Mouse (Mus musculus) ovary, postnatal 36 days (tissue): ENCODE data around the gene Als2.

ENCODE experiments used
- DNase-seq: peaks from one replicate; pipeline ENCODE4 v3.0.0; 2022; ENCODE audit warnings: low spot score, mixed read lengths

Gene Als2

DNA sequence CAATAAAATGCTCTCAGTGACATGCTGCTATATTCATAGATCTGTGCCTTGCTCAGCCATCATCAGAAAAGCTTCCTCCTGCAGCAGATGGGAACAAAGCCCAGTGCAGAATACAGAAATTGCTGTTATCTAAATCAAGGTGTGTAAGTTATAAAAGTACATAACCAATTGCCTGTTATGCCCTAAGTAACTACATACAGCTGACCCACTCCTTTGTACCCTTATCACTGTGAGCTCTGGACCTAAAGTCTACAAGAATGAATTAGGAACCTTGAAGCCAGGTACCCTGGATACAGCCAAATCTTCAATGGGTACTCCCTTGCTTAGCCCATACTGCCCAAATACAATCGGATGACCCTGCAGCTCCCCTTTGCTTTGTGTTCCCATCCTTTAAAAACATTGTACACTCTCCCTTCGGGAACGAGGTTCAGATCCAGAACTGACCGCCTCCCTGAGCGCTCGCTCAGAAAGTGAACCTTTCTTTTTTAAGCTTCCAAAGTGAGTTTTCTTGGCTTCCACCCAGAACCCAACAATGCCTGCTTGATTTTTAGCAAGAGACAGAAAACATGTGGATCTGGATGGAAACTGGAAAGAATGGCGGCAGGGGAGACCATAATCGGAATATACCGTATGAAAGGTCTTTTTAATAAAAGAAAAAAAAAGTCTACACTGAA lies 70.7 kb downstream of the Als2 start:
- no peak for DNase-seq

DNA sequence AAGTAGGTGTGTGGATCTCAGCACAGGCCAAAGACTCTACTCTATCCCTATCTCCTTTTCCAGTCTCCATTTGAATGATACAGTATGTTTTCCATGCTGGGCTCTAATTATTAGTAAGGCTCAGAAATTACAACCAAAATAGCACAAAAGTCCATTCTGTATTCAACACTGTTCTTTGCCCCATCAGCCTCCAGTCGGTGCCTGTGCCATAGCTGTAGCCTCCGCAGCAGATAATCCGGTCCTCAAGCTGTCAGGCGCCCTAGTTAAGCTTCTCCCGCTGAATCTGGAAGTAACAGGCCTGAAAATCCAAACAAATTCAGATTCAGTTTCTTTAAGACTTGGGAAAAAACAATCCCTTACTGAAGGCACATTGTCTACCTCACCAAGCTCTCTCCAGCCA lies 73.1 kb downstream of the Als2 start:
- DNase-seq, result no peak

DNA sequence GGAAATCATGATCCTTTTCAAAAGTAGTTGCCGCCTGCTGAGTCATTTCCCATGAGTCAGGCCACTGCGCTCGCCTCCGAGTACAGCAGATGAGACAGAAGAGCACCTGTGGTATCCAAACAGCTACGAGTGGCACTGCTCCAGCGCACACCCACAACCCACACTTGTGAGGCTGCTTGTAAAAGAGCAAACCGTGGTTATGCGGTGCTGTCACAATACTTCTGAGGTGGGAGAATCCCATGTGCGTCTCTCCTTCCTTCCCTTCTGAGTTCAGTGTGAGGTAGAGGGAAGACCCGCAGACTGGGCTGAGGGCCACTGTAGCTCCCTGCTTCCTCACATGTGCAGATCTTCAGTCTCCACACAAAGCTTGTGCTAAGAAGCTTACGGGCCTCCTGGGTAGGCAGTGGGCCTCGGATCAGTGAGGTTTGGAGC lies 74.0 kb downstream of the Als2 start, which contains the start of gene Mpp4:
Gene Mpp4, minus strand, starts transcription at position 360 of the 432 bp plus-strand sequence.
- no peak for DNase-seq

DNA sequence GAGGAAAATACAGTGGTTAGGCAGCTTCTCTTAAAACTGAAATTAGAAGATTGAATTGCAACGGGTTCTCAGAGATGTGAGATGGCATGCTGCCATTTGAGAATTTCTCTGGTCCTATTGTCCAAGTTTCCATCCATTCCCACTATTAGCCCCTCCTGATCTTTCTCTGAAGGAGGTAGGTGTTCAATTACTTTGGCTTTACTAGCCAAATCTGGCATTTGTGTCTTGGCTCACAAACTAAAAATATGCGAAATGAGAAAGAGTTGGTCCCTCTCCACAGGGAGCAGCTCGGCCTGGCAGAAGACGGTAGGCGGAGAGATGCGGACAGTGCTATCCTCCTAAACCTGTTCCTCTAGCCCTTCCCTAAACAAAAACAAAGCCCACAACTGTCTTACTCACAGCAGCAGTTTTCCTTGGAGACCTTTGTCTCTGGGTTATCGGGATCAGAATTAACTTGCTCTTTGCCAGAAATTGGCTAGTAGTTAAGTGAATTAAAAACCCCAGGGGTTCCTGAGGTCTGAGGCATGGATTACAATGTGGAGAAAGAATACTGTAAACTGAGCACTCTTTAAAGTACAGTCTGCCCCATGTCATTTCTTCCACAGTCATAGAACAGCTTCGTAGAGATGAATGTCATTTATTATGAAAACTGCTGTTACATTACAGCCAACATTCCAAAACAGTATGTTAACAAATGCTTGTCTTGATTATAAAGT lies 74.6 kb downstream of the Als2 start:
- DNase-seq, result no peak

DNA sequence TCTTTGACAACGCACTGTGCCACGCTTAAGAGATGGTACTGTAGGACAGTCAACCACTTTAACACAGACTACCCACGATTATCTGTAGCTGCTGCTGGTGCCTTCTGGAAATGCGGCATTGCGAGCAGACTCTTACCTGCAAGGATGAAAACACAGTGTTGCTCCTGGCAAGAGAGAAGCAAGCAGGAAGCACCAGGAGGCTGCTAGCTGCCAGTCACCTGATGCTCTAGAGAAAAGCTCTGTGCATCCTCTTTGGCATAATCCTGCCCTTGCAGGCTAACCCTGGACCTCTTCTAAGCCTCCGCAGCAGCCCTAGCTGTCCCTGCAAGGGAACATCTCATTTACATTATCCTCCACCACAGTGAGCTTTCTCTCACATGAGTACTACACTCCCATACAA lies 75.6 kb downstream of the Als2 start:
- DNase-seq, result no peak

DNA sequence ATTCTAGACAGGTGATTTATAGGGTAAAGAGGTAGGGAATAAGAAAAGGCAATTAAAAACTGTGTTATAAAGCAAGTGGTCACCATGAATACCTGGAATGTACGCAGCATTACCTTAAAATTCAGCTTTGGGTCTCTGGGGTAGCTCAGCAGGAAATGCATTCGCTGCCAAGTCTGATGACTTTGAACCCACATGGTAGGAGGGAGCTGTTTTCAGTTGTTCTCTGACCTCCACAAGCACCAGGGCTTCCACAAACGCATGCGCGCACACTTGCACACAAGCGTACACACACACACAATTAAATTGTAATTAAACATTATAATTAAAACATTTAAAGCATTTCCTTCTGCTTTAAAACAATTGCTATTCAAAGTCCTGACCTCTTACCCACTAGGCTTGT lies 76.2 kb downstream of the Als2 start:
- DNase-seq, result no peak

DNA sequence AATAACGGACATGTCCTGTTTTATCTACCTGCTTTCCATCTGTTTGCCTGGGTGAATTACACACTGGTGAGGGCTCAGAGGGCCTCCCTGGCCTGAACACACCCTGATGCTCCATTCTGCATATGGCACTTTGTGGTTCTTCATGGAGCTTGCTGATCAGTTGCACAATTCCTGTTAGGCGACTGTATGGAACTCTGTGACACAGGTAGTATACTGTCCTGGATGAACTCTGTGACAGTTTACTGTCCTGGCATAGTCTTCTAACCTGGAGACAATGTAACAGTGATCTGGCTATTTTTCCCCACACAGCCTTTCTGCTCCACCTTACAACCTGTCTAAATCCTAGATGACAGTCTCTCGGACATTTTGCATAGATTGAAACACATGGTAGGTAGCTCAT lies 77.9 kb downstream of the Als2 start:
- DNase-seq, result no peak

DNA sequence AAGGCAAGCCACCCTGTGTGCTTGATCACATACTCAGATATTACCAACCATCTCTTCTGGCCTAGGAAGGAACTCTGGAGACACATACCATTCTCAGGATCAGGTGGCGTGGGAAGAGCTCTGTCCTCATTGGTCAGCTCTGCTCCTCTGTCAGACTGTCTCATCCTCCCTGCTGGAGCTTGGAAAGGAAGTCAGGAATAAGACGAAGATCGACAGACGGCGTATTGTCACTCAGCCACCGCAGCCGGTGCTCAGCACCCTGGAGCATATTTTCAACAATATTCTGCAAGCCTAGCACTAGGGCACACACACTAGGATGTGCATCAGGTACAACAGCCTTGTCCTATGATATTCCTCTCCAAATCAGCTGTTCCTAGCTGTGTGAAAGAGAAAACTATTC lies 78.5 kb downstream of the Als2 start:
- no peak for DNase-seq

DNA sequence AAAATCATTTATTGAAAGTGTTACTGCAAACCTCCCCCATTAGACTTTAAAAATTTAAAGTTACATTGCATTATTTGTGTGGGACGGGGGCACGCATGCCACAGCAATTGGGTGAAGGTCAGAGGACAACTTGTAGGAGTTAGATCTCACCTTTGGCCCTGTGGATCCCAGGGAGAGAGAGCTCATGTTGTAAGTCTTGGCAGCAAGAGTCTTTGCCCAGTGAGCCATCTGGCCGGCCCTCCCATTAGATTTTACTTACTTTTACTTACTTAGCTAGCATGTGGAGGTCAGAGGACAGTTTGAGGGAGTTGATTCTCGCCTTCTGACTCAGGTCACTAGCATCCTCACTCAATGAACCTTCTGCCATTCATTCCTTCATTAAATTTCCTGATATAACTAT lies 79.2 kb downstream of the Als2 start:
- no peak for DNase-seq

DNA sequence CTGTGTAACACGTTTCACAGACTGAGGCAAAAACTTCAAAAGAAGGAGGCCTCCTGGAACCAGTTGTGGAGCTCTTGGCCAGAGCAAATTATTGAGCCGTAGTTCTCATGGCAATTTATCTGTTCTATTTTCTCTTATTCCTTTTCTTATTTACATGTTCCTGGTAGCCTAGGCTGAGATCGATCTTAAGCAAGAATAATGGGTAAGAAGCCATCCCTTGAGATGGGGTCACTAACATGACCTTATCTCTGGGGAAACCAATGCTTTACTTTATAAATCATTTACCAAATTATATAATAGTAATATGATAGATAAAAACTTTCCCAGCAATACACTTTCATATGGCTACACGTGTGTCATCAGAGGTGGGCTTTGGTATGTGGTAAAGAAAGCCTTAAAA lies 84.7 kb downstream of the Als2 start:
- no peak for DNase-seq

DNA sequence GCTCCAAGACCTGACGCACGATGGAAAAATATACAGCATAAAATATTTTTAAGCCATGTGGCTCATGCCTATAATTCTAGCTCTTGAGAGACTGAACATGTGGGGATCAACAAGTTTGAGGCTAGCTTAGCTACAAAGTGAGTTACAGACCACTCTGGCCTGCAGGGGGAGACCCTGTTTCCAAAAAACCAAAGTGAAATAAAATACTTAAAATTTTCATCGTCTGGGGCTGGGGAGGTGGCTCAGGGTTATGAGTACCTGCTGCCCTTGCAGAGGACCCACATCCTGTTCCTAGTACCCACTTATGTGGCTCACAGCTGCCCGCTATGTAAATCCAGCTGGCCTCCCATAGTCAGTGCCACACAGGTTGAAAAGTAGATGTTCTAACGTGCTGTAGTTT lies 86.5 kb downstream of the Als2 start:
- no peak for DNase-seq

DNA sequence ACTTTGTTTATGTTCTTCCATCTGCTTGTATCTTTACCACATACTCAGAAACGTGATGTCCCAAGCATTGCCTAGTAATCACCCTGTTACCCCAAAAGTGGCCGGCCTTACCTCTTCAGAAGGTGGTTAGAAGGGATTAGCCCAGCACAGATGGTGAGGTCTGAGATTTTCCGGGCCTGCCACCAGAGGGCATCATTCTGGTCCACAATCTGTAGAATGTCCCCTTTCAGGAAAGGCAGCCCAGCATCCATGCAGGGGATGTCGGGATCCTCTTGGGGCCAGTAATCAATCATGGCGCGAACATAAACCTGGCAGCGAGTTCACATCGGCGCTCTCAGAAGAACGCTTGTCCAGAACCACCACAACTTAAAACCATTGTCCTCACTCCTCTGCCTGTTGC lies 92.5 kb downstream of the Als2 start:
- peak; percentile 16 for DNase-seq

DNA sequence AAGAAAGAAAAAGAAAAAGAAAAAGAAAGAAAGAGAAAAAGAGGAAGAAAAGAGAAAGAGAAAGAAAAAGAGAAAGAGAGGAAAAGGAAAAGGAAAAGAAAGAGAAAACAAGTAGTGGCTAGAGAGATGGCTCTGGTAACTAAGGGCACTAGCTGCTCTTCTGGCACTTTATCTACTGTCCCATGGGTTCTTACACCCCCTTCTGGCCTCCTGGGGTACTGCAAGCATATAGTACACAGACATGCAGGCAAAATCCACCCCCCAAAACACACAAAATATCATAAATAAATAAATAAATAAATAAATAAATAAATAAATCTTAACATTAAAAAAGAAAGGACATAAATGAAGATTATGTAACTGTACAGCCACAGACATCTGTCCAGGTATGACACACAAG lies 94.2 kb downstream of the Als2 start:
- DNase-seq, result peak; percentile 36

DNA sequence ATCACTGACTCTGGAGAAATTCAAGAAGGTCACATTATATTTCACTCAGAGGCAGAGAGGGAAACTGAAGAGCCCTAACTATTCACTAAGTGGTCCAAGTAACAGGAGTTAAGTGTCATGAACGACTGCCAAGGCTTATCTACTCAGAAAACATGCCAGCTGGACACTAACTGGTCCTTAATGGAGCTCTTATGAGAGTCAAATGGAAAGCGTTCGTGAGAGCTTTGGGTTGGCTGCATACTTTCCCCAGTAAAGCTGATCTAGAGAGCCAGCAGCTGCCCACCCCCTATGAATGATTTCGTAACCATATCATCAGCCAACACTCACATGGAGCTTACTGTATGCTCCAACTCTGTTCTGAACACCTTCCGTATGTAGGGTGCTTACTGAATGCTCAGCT lies 102.6 kb downstream of the Als2 start:
- no peak for DNase-seq

DNA sequence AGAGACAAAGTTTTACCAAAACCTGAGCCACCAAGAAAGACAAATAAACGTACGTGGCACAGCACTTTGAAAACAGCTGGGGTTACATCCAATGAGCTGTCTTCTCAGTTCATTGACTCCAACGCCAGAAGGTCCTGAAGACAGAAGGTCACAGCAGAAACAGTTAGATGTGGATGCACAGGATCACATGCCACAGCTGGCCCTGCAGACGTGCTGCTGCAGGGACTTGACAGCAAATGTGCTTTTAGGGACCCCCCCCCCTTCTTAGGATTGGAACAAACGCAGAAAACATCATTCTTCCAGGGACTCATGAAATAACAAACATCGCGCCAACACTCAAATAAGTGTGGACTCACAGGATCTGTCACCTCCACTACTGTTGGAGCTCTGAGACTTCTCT lies 108.2 kb downstream of the Als2 start:
- DNase-seq, result no peak

DNA sequence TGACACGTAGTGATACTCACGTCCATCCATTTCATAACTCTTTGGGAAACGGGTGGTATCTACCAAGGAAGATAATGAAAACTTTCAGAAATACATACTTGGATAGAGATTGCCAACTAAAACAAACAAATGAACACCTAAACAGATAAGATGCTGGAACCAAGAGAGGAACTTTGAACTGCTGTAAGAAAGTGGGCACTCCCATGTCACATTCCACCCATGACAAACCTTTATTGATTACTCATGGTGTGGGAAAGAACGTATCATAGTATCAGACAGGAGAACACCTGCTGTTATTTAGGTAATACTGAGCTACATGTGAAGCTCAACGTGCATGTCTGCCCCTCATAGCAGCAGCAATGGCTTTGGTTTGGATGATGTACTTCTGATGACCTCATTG lies 111.5 kb downstream of the Als2 start:
- DNase-seq, result no peak

DNA sequence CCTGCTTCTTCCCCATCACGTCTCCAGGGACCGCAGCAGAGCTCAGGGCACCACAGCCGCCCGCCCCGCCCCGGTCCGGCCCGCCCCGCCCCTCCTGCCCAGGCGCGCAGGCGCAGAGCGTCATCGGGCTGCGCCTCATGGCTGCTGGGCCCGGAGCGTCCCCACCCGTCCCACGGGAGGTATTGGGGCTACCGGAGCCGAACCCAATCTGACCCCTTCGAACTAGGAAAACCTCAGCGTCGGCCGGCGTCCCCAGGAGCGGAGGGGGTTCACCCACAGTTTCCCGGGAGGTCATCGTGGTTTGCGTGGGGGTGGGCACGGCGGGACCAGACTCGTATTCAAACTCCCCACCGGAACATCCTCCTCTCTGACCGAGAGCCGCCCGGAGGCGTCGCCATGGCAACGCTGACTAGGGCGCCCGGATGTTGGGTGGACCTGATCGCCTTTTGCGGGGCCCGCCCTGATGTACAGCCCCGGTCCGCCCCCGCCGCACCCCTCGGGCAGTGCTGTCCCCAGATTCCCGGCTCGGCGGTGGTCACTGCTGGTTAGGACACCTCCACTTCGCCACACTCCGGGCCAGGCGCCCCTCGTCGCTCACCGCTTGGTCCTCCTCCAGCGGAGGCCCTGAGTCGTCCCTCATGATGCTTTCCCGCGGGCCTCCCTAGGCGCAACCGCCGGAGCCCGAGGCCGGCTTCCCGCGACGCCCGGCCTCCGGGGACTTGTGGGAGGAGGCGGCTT lies 117.1 kb downstream of the Als2 start, which contains the start of gene Tmem237:
Gene Tmem237, minus strand, starts transcription at position 689 of the 738 bp plus-strand sequence.
- DNase-seq, result peak; percentile 92
